Mouse (Mus musculus): Measurements from ENCODE around the gene Amy2a4. TPM values are rescaled to one million over a fixed set of nuclear protein-coding genes. Genes with fewer than 3 reads are reported as not detected.
"Not testable (repeated sequence)": the region's sequence is repeated elsewhere in the genome, so short reads cannot be mapped to it uniquely, and the experiment has no call there.

The Amy2a4 gene
- total RNA-seq (2014; fragmentation: Nextera tagmentation): not detected in 2 replicates
- total RNA-seq (2017): 0.05 and 0.06 TPM in 2 replicates
- polyA plus RNA-seq (2012): not detected in 2 replicates

GRCm38 (mm10) chr3:113291349-113291748 is at the start of gene Amy2a4:
TSS of gene Amy2a4 (minus strand) at chr3:113291449.
- not testable (repeated sequence) for H3K4me1 ChIP-seq (ENCODE audit: insufficient read depth, low read depth, low read length); H3K4me3 ChIP-seq (ENCODE audit: low read depth, low read length); DNase-seq (ENCODE audit: low spot score); ATAC-seq (ENCODE audit: extremely low read depth, insufficient number of reproducible peaks, low FRiP score, poor library complexity, severe bottlenecking); H3K36me3 ChIP-seq (replicated peaks); H3K9me3 ChIP-seq (replicated peaks); H3K27me3 ChIP-seq (ENCODE audit: insufficient read depth, low read length)

DNA sequence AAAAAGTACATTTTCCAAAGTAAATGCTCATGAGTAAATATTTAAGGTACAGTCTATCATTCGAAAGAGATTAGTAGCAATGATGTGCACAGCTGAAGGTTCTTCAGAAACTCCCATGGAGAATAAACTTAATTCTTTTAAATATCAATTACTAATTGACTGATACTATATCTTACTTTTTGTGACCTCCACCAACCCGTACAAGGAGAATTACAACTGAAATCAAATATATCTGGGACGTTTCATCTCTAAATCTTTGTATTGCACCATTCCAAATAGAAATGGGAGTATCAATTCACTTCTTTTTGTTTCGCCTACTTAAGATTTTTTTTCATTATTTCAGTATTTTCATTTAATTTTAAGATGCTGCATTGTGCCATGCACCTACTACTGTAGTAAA is 32.7 kb upstream of the Amy2a4 start, which contains the start of gene Amy2a3:
Gene Amy2a3 (minus strand): TSS at position 101 of the 400 bp plus-strand sequence.
- not testable (repeated sequence) for H3K27me3 ChIP-seq (ENCODE audit: insufficient read depth, low read length); H3K4me1 ChIP-seq (ENCODE audit: insufficient read depth, low read depth, low read length); ATAC-seq (ENCODE audit: extremely low read depth, insufficient number of reproducible peaks, low FRiP score, poor library complexity, severe bottlenecking); H3K36me3 ChIP-seq (replicated peaks); H3K9me3 ChIP-seq (replicated peaks); H3K4me3 ChIP-seq (ENCODE audit: low read depth, low read length); DNase-seq (ENCODE audit: low spot score)

- ATAC-seq (ENCODE audit: extremely low read depth, insufficient number of reproducible peaks, low FRiP score, poor library complexity, severe bottlenecking); H3K4me1 ChIP-seq (ENCODE audit: insufficient read depth, low read depth, low read length); H3K36me3 ChIP-seq (replicated peaks): not testable (repeated sequence)
Observed at GRCm38 (mm10) chr3:113312937-113313336, 21.7 kb upstream of the Amy2a4 start.

GRCm38 (mm10) chr3:113280285-113280684 is 11.0 kb downstream of the Amy2a4 start:
- not testable (repeated sequence) for H3K27me3 ChIP-seq (ENCODE audit: insufficient read depth, low read length); ATAC-seq (ENCODE audit: extremely low read depth, insufficient number of reproducible peaks, low FRiP score, poor library complexity, severe bottlenecking); H3K36me3 ChIP-seq (replicated peaks); H3K9me3 ChIP-seq (replicated peaks); H3K4me3 ChIP-seq (ENCODE audit: low read depth, low read length); H3K4me1 ChIP-seq (ENCODE audit: insufficient read depth, low read depth, low read length); DNase-seq (ENCODE audit: low spot score)

More at GRCm38 (mm10) chr3:113312937-113313336, 21.7 kb upstream of the Amy2a4 start:
- not testable (repeated sequence) for H3K27me3 ChIP-seq (ENCODE audit: insufficient read depth, low read length); DNase-seq (ENCODE audit: low spot score); H3K9me3 ChIP-seq (replicated peaks); H3K4me3 ChIP-seq (ENCODE audit: low read depth, low read length)

DNA sequence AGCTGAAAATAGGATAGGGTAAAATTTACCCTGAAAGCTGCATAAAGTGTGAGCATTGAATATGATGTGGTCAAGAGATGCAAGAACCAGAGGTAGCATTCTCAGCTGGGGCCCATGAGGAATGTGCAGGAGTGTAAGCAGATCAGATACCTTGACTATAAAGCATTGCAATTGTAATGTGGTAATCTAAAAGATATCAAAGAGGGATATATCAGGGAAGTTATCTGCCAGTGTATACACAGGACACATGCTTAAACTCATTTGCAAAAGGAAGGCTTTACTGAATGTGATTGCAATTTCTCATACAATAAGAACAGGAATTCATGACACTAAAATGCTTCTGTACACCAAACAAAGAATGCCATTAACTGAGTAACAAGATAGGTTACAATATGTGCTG is 11.7 kb downstream of the Amy2a4 start:
- not testable (repeated sequence) for H3K36me3 ChIP-seq (replicated peaks); H3K9me3 ChIP-seq (replicated peaks); ATAC-seq (ENCODE audit: extremely low read depth, insufficient number of reproducible peaks, low FRiP score, poor library complexity, severe bottlenecking); H3K4me3 ChIP-seq (ENCODE audit: low read depth, low read length); H3K4me1 ChIP-seq (ENCODE audit: insufficient read depth, low read depth, low read length); H3K27me3 ChIP-seq (ENCODE audit: insufficient read depth, low read length); DNase-seq (ENCODE audit: low spot score)

DNA sequence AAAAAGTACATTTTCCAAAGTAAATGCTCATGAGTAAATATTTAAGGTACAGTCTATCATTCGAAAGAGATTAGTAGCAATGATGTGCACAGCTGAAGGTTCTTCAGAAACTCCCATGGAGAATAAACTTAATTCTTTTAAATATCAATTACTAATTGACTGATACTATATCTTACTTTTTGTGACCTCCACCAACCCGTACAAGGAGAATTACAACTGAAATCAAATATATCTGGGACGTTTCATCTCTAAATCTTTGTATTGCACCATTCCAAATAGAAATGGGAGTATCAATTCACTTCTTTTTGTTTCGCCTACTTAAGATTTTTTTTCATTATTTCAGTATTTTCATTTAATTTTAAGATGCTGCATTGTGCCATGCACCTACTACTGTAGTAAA is 32.5 kb downstream of the Amy2a4 start, which contains the start of gene Amy2a5:
Gene Amy2a5 (minus strand): TSS at position 101 of the 400 bp plus-strand sequence.
- not testable (repeated sequence) for H3K9me3 ChIP-seq (replicated peaks); ATAC-seq (ENCODE audit: extremely low read depth, insufficient number of reproducible peaks, low FRiP score, poor library complexity, severe bottlenecking)

More for the DNA sequence above, 32.5 kb downstream of the Amy2a4 start, which contains the start of gene Amy2a5:
- H3K4me3 ChIP-seq (ENCODE audit: low read depth, low read length); H3K36me3 ChIP-seq (replicated peaks); H3K4me1 ChIP-seq (ENCODE audit: insufficient read depth, low read depth, low read length); DNase-seq (ENCODE audit: low spot score); H3K27me3 ChIP-seq (ENCODE audit: insufficient read depth, low read length): not testable (repeated sequence)

Other genes starting within 250 kb of the Amy2a4 start
- gene Amy2a5, start 32.6 kb downstream of the Amy2a4 start, total RNA-seq (2014; fragmentation: Nextera tagmentation): not detected in 2 replicates
- 0.05 TPM in 1 of 2 replicates, not detected in the other for gene Amy2a5, start 32.6 kb downstream of the Amy2a4 start, total RNA-seq (2017)
- not detected in 2 replicates for gene Amy2a5, start 32.6 kb downstream of the Amy2a4 start, polyA plus RNA-seq (2012)
- gene Amy2a3, start 32.6 kb upstream of the Amy2a4 start, total RNA-seq (2014; fragmentation: Nextera tagmentation): not detected in 2 replicates
- 0.05 and 0.06 TPM in 2 replicates for gene Amy2a3, start 32.6 kb upstream of the Amy2a4 start, total RNA-seq (2017)
- not detected in 2 replicates for gene Amy2a3, start 32.6 kb upstream of the Amy2a4 start, polyA plus RNA-seq (2012)
- not detected in 2 replicates for gene Amy2a2, start 65.2 kb upstream of the Amy2a4 start, total RNA-seq (2014; fragmentation: Nextera tagmentation)
- gene Amy2a2, start 65.2 kb upstream of the Amy2a4 start, total RNA-seq (2017): 0.05 and 0.06 TPM in 2 replicates
- gene Amy2a2, start 65.2 kb upstream of the Amy2a4 start, polyA plus RNA-seq (2012): not detected in 2 replicates
- gene Amy2a1, start 241.0 kb upstream of the Amy2a4 start, total RNA-seq (2014; fragmentation: Nextera tagmentation): not detected in 2 replicates
- not detected in 2 replicates for gene Amy2a1, start 241.0 kb upstream of the Amy2a4 start, total RNA-seq (2017)
- not detected in 2 replicates for gene Amy2a1, start 241.0 kb upstream of the Amy2a4 start, polyA plus RNA-seq (2012)